Mouse (Mus musculus) neural tube, embryonic 11.5 days (tissue): ENCODE data around the gene Cfap157. TPM values are rescaled to one million over a fixed set of nuclear protein-coding genes. Genes with fewer than 3 reads are reported as not detected.

Source experiments
- ATAC-seq: fragments of 200-750 bp; cut with Nextera tagmentation; 2 replicates; pipeline ENCODE4 v1.8.0; 2017; ENCODE audit warnings: moderate number of reproducible peaks, mild to moderate bottlenecking, moderate TSS enrichment, moderate library complexity; ENCODE audit not compliant: insufficient read depth, low FRiP score, low TSS enrichment
- DNase-seq: peaks from one replicate; pipeline ENCODE4 v3.0.0-alpha.2; 2015; ENCODE audit warnings: low spot score
- H3K27ac ChIP-seq: fragments of 300-500 bp; sonication (generic); 2 replicates; pipeline ENCODE4 v1.5.1; 2014; ENCODE audit warnings: low read depth, mild to moderate bottlenecking, low read length
- H3K27me3 ChIP-seq: fragments of 300-500 bp; sonication (generic); 2 replicates; pipeline ENCODE4 v1.6.1; 2014; ENCODE audit warnings: mild to moderate bottlenecking, low read length, mixed read lengths; ENCODE audit not compliant: control insufficient read depth, insufficient read depth
- H3K36me3 ChIP-seq: fragments of 300-500 bp; sonication (generic); 2 replicates; pipeline ENCODE4 v1.6.1; 2014; ENCODE audit warnings: mild to moderate bottlenecking, low read length, moderate library complexity, mixed read lengths; ENCODE audit not compliant: control insufficient read depth, insufficient read depth
- H3K4me1 ChIP-seq: fragments of 300-500 bp; sonication (generic); 2 replicates; pipeline ENCODE4 v1.6.1; 2014; ENCODE audit warnings: low read length, mixed read lengths; ENCODE audit not compliant: control insufficient read depth, insufficient read depth
- H3K4me2 ChIP-seq: fragments of 300-500 bp; sonication (generic); 2 replicates; pipeline ENCODE4 v1.6.1; 2014; ENCODE audit warnings: low read depth, mild to moderate bottlenecking, moderate library complexity
- H3K4me3 ChIP-seq: fragments of 300-500 bp; sonication (generic); 2 replicates; pipeline ENCODE4 v1.5.1; 2014; ENCODE audit warnings: low read depth, low read length
- H3K9ac ChIP-seq: fragments of 300-500 bp; sonication (generic); 2 replicates; pipeline ENCODE4 v1.6.1; 2014; ENCODE audit warnings: mild to moderate bottlenecking, low read length
- H3K9me3 ChIP-seq: fragments of 300-500 bp; sonication (generic); 2 replicates; pipeline ENCODE4 v1.6.1; 2016; ENCODE audit warnings: low read length; ENCODE audit not compliant: control insufficient read depth
- WGBS: fragments of 180-500 bp; shearing (Covaris S2); extraction: QIAGEN DNeasy Blood & Tissue Kit; methylation state at CpG from one replicate; pipeline ENCODE4 v1.1.7; 2014; 5-methylcytosine and 5-hydroxymethylcytosine counted together
- polyA plus RNA-seq: library from polyadenylated mRNA; unstranded; fragments of >200 nt; fragmentation: Nextera tagmentation; extraction: Ambion mirVana; gene quantifications from 2 replicates; pipeline ENCODE4 v1.2.1, GENCODE M21; 2014

Gene Cfap157
- polyA plus RNA-seq, 1 experiment from 2014 or later = not detected

- H3K9me3 ChIP-seq = no peaks in the 10 kb centered on the region
- H3K4me2 ChIP-seq = no peak overlapping the region
- peaks cover 8% of the 10 kb centered on the region for H3K4me1 ChIP-seq
- H3K27me3 ChIP-seq = no peaks in the 10 kb centered on the region
- no peak overlapping the region; the same call in 1 of the 2 replicates for H3K27ac ChIP-seq
- no peak overlapping the region for H3K9ac ChIP-seq
- ATAC-seq (no peak), DNase-seq (no peak)
- 74% methylated on average over 7 of the region's 7 CpGs for WGBS
- peaks cover 3% of the 10 kb centered on the region for H3K36me3 ChIP-seq
- H3K4me3 ChIP-seq = no peak overlapping the region
Observed at GRCm38 (mm10) chr2:32750199-32750598, 34.0 kb downstream of the Cfap157 start.

DNA sequence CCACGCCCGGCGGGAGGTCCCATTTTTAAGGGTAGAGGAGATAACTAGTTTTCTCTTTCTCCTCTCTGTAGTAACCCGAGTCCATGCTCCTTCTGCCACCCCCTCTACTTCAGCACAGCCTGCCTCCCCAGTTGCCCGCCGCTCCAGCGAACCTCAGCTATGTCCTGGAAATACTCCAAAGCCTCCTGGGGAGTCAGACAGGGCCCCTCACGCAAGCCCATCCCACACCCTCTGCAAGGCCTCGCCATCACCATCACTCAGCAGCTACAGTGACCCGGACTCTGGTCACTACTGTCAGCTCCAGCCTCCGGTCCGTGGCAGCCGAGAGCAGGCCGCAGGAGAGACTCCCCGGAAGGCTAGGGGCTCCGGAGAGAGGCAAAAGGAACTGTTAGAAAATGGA lies 35.1 kb downstream of the Cfap157 start:
- Histone ChIP-seq H3K27me3 (no peaks in the 10 kb centered on the region), H3K9me3 (no peaks in the 10 kb centered on the region), H3K4me2 (no peak overlapping the region), H3K36me3 (peaks cover 3% of the 10 kb centered on the region), H3K27ac (no peak overlapping the region), H3K4me3 (no peak overlapping the region), H3K4me1 (peaks cover 8% of the 10 kb centered on the region), H3K9ac (no peak overlapping the region)
- no peak for DNase-seq
- WGBS = 92% methylated on average over 16 of the region's 16 CpGs
- ATAC-seq = no peak

DNA sequence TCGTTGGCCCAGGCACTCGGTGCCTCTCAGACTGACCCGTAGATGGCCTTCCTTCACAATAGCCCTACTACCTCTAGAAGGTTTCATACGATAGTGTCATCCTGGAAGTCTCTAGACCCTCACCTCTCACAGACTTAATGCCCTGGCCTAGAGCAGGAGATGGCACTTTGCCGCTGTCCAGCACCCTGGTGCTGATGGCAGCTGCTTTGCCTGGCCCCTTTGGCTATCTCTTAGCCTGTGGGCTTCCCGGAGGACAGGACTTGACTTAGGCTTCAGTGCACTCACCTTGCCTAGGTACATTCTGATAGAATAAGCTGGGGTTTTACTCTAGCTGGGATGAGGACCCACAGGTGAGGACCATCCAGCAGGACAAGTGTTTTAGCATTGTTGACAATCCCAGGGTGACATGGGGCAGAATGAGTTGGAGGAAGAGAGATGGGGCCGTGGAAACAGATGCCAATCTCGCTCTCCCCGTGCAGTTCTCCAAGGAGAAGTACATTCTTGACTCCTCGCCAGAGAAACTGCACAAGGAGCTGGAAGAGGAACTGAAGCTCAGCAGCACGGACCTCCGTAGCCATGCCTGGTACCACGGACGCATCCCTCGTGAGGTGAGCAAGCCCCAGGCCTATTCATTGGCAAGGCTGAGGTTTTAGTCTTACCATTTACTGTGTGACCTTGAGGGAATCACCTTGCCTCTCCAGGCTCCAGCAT lies 39.8 kb downstream of the Cfap157 start:
- 79% methylated on average over 15 of the region's 15 CpGs for WGBS
- H3K9ac ChIP-seq = no peak overlapping the region

GRCm38 (mm10) chr2:32742173-32742531 lies 42.1 kb downstream of the Cfap157 start:
- peaks cover 8% of the 10 kb centered on the region; the same call in 1 of the 2 replicates for H3K4me1 ChIP-seq
- DNase-seq = peak; percentile 90
- H3K36me3 ChIP-seq = no peaks in the 10 kb centered on the region; the same call in 1 of the 2 replicates
- H3K9me3 ChIP-seq = no peaks in the 10 kb centered on the region
- under 1% methylated on average over 18 of the region's 18 CpGs for WGBS
- H3K4me3 ChIP-seq = peak overlapping the region; percentile 69
- peak overlapping the region; percentile 71 for H3K9ac ChIP-seq
- H3K27me3 ChIP-seq = peaks cover 8% of the 10 kb centered on the region; the same call in 1 of the 2 replicates
- H3K4me2 ChIP-seq = peak overlapping the region; percentile 94
- peak overlapping the region; percentile 70 for H3K27ac ChIP-seq
- peak; percentile 93 for ATAC-seq

More for the DNA sequence above, 39.8 kb downstream of the Cfap157 start:
- Histone ChIP-seq H3K27ac (no peak overlapping the region), H3K4me3 (no peak overlapping the region), H3K4me2 (no peak overlapping the region), H3K4me1 (peaks cover 8% of the 10 kb centered on the region; the same call in 1 of the 2 replicates), H3K27me3 (peaks cover 8% of the 10 kb centered on the region; the same call in 1 of the 2 replicates), H3K36me3 (peaks cover 2% of the 10 kb centered on the region; the same call in 1 of the 2 replicates), H3K9me3 (no peaks in the 10 kb centered on the region)
- ATAC-seq (no peak), DNase-seq (no peak)

DNA sequence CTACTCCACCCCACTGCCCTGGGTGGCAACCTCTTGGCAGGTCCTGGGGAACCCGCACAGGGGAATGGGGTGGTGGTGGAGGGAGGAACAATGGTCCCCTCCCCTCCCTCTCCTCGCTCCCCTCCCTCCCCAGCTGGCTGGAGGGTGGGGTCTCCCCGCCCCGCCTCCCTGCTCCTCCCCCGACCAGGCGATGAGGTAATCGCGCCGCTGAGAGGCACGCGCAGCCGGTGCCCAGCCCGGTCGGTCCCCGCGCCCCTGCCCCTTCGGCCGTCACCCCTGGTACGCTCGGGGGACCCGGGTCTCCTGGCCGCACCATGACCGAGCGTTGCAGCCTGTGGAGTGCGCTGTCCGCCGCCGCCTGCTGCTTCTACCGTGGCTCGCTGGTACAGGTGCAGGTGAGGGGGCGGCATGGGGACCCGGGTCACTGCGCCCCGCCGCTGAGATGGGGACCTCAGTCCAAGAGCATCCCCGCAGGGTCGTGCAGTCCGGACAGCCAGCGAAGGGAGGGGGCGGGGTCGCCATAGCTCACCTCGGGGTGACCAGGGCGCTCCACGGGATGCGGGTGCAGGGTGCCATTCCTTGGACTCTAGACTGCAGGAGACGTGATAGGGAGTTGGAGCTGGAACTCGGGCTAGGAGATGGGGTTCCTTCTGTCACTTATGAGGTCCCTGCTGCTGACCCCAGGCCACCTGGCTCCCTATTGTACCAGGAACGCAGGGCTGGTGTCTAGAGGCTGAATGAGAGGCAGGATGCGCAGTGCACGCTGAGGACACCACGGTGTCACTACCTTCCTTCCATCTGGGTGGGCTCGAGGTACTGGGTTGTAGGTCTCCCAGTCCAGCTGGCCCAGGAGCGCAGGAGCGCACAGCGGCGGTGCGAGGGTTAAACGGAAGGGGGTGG lies 42.7 kb downstream of the Cfap157 start:
- Histone ChIP-seq H3K27ac (peak overlapping the region; percentile 70), H3K9me3 (no peaks in the 10 kb centered on the region), H3K4me1 (peaks cover 8% of the 10 kb centered on the region; the same call in 1 of the 2 replicates), H3K4me2 (peak overlapping the region; percentile 94), H3K9ac (peak overlapping the region; percentile 71), H3K27me3 (peaks cover 8% of the 10 kb centered on the region; the same call in 1 of the 2 replicates), H3K36me3 (no peaks in the 10 kb centered on the region; the same call in 1 of the 2 replicates), H3K4me3 (peak overlapping the region; percentile 69)
- 2% methylated on average over 54 of the region's 58 CpGs for WGBS
- peak; percentile 79 for DNase-seq
- peak; percentile 46 for ATAC-seq

DNA sequence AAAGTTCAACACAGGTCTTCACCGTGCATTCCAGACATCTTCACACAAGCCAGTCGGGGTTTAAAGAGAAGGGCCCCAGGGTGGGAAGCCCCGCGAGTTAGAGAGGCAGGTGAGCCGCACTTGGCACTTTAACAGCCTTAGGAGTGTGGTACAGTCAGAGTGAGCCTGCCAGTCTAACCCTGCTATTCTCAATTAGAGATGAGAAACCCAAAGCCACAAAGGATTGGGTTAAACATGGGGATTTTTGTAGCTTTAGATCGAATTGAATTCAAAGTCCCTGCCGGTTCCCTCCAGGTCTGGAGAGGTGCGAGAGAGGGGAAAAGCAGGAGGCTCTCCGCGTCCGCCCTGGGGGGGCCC lies 43.3 kb downstream of the Cfap157 start, which contains the start of gene 6330409D20Rik:
Gene 6330409D20Rik (minus strand): TSS at position 101 of the 357 bp plus-strand sequence.
- H3K4me3 ChIP-seq = peak within 1 kb of the TSS; percentile 69
- H3K4me2 ChIP-seq = peak within 1 kb of the TSS; percentile 94
- peak within 1 kb of the TSS; percentile 70 for H3K27ac ChIP-seq
- WGBS = 9% methylated on average over 8 of the region's 11 CpGs
- H3K27me3 ChIP-seq = peaks cover 8% of the 10 kb centered on the region; the same call in 1 of the 2 replicates
- H3K9me3 ChIP-seq = no peaks in the 10 kb centered on the region
- H3K4me1 ChIP-seq = peaks cover 8% of the 10 kb centered on the region; the same call in 1 of the 2 replicates
- peak within 1 kb of the TSS; percentile 71 for H3K9ac ChIP-seq
- ATAC-seq (no peak), DNase-seq (no peak)
- H3K36me3 ChIP-seq = no peaks in the 10 kb centered on the region; the same call in 1 of the 2 replicates

DNA sequence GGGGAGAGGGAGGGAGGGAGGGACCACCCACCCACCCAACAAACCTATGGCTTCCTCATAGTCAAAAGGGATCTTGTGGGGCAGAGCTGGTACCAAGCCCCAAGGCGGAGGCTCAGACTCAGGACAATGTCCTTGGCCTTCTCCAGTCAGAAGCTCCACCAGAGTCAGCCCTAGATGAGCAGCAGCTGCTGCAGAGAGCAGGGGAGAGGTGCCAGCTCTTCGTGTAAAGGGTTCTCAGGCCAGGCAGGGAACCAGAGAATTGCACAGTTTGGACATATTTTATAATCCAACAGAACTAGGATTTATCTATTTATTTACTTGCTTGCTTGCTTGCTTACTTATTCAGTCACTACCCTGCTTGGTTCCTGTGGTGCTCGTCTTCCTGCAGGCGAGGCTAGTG lies 44.9 kb downstream of the Cfap157 start:
- DNase-seq = no peak
- WGBS = 73% methylated on average over 4 of the region's 4 CpGs
- no peak overlapping the region for H3K4me3 ChIP-seq
- no peaks in the 10 kb centered on the region for H3K9me3 ChIP-seq
- no peak for ATAC-seq
- H3K36me3 ChIP-seq = no peaks in the 10 kb centered on the region
- no peak overlapping the region for H3K4me2 ChIP-seq
- H3K9ac ChIP-seq = no peak overlapping the region
- peaks cover 8% of the 10 kb centered on the region; the same call in 1 of the 2 replicates for H3K4me1 ChIP-seq
- no peak overlapping the region for H3K27ac ChIP-seq
- peaks cover 8% of the 10 kb centered on the region; the same call in 1 of the 2 replicates for H3K27me3 ChIP-seq

DNA sequence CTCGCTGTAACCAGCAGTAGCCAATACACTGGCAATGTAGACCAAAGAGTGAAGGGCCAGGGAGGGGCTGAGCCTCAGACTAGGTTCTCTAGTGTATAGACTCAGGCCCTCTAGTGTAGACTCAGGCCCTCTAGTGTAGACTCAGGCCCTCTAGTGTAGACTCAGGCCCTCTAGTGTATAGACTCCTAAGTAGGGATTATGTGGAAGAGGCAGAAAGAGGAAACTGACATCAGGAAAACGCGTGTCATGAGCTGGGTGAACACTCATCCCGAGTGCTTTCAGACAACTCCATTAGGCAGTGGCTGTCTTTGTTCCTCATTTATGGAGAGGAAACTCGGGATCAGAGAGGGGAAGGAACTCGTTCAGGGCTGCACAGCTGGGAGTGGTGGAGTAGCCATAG lies 47.2 kb downstream of the Cfap157 start:
- ATAC-seq (no peak), DNase-seq (no peak)
- H3K27me3 ChIP-seq = peaks cover 8% of the 10 kb centered on the region; the same call in 1 of the 2 replicates
- no peak overlapping the region for H3K9ac ChIP-seq
- no peaks in the 10 kb centered on the region for H3K9me3 ChIP-seq
- 58% methylated on average over 6 of the region's 6 CpGs for WGBS
- H3K4me2 ChIP-seq = no peak overlapping the region
- H3K36me3 ChIP-seq = no peaks in the 10 kb centered on the region
- H3K4me1 ChIP-seq = peaks cover 7% of the 10 kb centered on the region
- no peak overlapping the region for H3K27ac ChIP-seq
- no peak overlapping the region for H3K4me3 ChIP-seq
